ENCODE assay signal across 4 mouse cellular contexts in genomic region chr4:35300374-35300773, GRCm38 (mm10).
DNase-seq lines count a peak whose midpoint lies in the region; ATAC-seq lines count a peak whose summit lies in the region.
"Not testable (repeated sequence)": the region's sequence is repeated elsewhere in the genome, so short reads cannot be mapped to it uniquely, and the experiment has no call there.

No protein-coding gene starts in this region.

- not testable (repeated sequence) for H3K27ac ChIP-seq in forebrain, embryonic 11.5 days (ENCODE audit: low read depth, low read length); forebrain, embryonic 12.5 days; forebrain, embryonic 14.5 days (ENCODE audit: low read depth, low read length)

- DNase-seq in forebrain, embryonic 11.5 days (ENCODE audit: low spot score); forebrain, embryonic 14.5 days (ENCODE audit: low spot score): not testable (repeated sequence)
- DNase-seq in heart, adult 11 months: peak; percentile 37

- not testable (repeated sequence) for H3K4me3 ChIP-seq in forebrain, embryonic 11.5 days (ENCODE audit: low read depth, low read length); forebrain, embryonic 12.5 days (replicated peaks); forebrain, embryonic 14.5 days (ENCODE audit: low read depth, low read length)

- not testable (repeated sequence) for H3K9me3 ChIP-seq in forebrain, embryonic 11.5 days (ENCODE audit: control insufficient read depth, low read length); forebrain, embryonic 12.5 days; forebrain, embryonic 14.5 days (replicated peaks; ENCODE audit: control insufficient read depth, low read length)

- H3K27me3 ChIP-seq in forebrain, embryonic 11.5 days (ENCODE audit: control insufficient read depth, insufficient read depth, low read length); forebrain, embryonic 12.5 days; forebrain, embryonic 14.5 days (replicated peaks; ENCODE audit: control insufficient read depth, insufficient read depth, low read length): not testable (repeated sequence)

- not testable (repeated sequence) for H3K36me3 ChIP-seq in forebrain, embryonic 11.5 days (ENCODE audit: control insufficient read depth, insufficient read depth, low read length); forebrain, embryonic 12.5 days (replicated peaks); forebrain, embryonic 14.5 days (ENCODE audit: control insufficient read depth, insufficient read depth, low read length)

- not testable (repeated sequence) for H3K9ac ChIP-seq in forebrain, embryonic 11.5 days (ENCODE audit: low read length); forebrain, embryonic 12.5 days; forebrain, embryonic 14.5 days (ENCODE audit: low read length)

- H3K4me1 ChIP-seq in forebrain, embryonic 11.5 days (replicated peaks; ENCODE audit: control insufficient read depth, insufficient read depth, low read length); forebrain, embryonic 12.5 days; forebrain, embryonic 14.5 days (ENCODE audit: control insufficient read depth, insufficient read depth, low read length): not testable (repeated sequence)

- 0 out of 2 replicates have a peak, but pooled peaks have one; percentile 15 for ATAC-seq in forebrain, embryonic 11.5 days (replicated peaks; ENCODE audit: low FRiP score)
- ATAC-seq in forebrain, embryonic 12.5 days (ENCODE audit: low FRiP score): peak; percentile 55; the same call in 1 of the 2 replicates
- peak; percentile 54; the same call in 1 of the 2 replicates for ATAC-seq in forebrain, embryonic 14.5 days

- WGBS in forebrain, embryonic 11.5 days: 73% methylated on average over 4 of the region's 4 CpGs
- 63% methylated on average over 4 of the region's 4 CpGs for WGBS in forebrain, embryonic 12.5 days
- 16% methylated on average over 4 of the region's 4 CpGs for WGBS in forebrain, embryonic 14.5 days

- not testable (repeated sequence) for H3K4me2 ChIP-seq in forebrain, embryonic 11.5 days (ENCODE audit: low read depth, low read length, severe bottlenecking); forebrain, embryonic 12.5 days; forebrain, embryonic 14.5 days (ENCODE audit: low read length)
